Mouse (Mus musculus) ovary, postnatal 36 days (tissue): Measurements from ENCODE around the gene Zfp385b.
A peak's percentile ranks its signal among the peaks of the same experiment; 100 is the strongest.

Source experiments
- DNase-seq: peaks from one replicate; pipeline ENCODE4 v3.0.0; 2022; ENCODE audit warnings: low spot score, mixed read lengths

The Zfp385b gene

DNA sequence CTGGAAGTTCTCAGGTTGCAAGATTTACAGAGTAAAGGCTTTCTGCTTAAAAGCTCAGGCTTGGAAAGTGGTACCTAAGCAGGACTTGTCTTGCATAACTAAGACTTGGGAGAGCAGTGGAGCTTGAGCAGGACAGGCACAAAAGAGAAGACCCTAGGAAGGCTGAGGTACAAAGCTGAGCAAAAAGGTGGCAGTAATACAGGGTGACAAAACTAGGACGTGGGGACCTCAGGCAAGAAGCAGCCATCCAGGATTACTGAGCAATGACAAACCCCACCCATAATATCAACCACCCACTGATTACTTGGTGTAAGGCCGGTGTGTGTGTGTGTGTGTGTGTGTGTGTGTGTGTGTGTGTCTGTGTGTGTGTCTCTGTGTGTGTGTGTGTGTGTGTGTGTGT is 114.0 kb downstream of the Zfp385b start:
- DNase-seq: no peak

DNA sequence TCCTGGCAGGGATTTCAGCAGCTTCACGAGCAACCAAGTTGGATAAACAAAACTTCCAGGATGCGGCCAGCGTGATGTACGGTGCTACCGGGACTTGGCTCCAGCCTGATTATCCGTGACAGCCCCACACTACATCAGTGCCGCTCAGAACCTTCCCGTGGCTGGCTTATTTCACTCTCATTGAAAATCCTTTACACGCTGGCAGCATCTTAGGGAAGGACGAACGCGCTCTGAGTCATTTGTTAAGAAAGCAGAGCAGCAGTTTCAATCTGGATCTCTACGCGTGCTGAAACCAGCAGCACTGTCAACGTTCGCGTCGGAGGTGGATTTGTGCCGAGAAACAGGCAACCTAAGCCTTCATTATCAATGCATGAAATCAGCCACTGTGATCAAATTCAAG is 116.4 kb downstream of the Zfp385b start:
- DNase-seq: peak; percentile 17

DNA sequence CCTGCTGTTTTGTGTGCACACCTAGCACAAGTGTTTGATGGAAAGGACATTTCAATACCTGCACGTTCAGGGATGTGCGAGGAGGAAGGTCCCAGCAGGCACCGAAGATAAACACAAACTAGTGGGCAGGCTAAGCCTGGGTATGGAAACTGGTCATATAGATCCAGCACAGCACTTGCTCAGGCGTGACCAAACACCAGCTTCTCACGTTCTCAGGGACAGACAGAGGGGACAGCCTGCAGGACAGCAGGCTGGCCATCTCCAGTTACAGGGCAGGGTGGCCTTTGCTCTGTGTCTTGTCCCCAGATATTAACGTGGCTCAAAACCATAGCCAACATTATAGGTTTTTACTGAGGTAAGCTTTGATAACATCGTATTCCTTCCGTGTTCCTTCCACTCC is 128.3 kb downstream of the Zfp385b start:
- DNase-seq: no peak

DNA sequence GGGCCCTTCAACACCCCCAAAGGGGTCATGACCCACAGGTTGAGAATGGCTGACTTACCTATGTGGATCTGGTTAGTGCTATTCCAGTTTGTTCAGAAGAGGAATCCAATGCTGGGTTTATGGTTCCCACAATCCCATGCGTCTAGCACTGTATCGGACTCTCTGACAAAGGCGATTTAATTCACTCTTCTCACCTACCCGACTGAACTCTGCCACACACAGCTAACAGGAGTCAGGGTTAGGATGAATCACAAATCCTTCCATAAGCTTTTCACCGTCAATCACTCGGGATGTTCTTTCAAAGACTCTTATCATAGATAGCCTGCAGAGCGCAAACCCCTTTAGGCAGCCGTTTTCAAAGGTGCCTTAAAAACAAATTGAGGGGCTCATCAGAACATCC is 129.1 kb downstream of the Zfp385b start:
- DNase-seq: no peak

DNA sequence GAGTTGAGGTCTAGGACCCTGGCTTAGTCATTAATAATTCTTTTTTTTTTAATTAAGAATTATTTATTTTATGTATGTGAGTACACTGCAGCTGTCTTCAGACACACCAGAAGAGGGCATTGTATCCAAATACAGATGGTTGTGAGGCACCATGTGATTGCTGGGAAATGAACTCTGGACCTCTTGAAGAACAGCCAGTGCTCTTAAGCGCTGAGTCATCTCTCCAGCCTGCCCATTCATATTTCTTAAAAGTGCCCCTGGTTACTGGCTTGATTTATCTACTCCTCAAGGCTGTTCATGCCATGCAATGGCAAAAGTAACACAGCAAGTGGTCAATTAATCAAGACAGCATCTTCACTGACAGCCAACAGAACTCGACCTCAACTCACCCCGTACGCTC is 130.8 kb downstream of the Zfp385b start:
- no peak for DNase-seq

DNA sequence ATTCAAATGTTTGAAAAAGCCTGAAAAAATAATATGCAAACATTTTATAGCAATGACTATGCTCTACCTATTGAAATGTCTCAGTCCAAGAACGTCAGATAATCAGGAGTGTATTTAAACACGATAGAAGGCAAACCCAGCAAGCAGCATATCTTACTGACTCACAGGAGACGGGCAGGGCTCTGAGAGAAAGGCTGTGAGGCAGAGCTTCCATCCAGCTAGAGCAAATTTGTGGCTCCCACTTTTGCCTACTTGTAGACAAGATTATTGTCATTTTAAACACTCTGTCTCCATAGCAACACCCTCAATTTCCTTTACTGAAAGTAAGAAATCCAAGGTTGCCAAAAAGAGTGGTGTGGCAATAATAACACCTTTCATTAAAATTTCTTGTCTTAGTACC is 135.4 kb downstream of the Zfp385b start:
- DNase-seq: no peak

DNA sequence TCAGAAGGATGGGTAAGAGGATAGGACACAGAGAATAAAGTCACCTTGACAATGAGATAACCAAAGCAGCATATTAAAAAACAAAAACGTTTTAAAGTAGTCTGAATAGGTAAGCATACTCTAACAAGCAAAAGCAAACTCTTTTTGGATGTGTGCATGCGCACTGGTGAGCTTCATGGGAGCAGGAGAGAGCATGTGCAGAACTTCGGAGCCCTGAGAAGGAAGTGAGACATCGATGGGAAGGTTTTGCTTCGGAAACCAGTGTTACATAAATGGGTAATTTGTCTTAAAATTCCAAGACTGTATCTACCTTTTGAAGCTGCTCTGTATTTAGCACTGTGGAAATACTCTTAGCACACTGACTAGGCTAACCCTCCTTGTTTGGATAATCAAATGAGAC is 137.2 kb downstream of the Zfp385b start:
- DNase-seq: no peak

DNA sequence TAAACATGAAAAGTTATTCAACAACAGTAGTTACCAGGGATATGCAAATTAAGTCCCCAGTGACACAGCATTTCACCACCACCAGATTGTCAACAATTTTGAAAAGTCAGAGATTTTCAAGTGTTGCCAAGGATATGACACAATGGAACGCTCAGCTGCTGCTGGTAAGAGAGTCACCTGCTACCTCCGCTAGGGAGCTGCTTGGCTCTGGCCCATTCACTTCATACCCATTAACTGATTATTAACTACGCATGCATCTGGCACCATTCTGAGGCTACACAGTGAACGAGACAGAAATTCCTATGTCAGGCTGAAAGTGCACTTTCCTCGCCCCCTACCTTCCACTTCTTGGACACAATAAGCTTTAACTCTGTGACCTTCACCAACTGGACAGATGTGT is 137.7 kb downstream of the Zfp385b start:
- no peak for DNase-seq

DNA sequence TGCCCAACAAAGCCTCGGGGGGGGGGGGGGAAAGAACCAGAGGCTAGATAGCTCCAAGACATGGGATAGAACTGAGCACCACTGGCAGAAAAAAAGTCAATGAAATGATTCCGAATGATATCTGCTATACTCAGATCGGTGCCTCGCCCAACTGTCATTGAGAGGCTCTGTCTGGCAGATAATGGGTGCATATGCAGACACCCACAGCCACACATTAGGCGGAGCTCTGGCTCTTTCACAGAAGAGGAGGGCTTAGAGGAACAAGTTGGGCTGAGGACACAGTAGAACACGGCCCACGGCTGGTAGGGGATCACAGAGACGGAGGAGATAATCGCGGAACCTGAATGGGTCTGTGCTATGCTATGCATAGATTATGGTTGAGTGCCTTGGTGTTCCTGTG is 145.7 kb downstream of the Zfp385b start:
- DNase-seq: no peak

DNA sequence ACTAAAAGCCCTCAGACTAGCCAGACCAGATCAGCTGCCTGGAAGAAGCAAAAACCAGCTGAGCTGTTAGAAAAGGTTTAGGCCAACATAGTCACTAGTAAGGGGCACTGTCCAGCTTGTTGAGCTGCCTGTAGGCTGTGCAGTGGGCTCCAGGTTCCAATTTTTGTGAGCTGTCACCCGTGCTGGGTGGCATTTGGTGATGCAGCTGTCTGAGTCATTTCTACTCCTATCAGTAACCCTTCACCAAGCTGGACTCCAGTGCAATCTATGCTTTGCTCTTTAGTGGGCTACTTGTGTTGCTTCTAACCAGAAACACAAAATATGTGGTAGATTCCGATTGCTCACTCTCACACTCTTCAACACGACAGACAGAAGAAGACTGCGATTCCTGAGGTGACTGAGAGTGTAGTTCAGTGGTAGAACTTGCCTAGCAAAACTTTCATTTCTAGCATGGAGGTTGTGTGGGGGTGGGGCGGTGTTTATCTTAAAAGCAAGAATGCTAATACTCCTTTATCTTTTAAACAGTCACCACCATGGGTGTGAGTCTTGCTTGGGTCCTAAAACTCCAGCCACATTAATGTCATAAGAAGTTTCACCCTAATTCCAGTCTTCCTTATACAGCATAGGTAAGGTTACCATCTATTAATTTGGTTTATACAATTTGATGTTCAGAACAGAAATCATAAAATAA is 147.1 kb downstream of the Zfp385b start:
- no peak for DNase-seq

DNA sequence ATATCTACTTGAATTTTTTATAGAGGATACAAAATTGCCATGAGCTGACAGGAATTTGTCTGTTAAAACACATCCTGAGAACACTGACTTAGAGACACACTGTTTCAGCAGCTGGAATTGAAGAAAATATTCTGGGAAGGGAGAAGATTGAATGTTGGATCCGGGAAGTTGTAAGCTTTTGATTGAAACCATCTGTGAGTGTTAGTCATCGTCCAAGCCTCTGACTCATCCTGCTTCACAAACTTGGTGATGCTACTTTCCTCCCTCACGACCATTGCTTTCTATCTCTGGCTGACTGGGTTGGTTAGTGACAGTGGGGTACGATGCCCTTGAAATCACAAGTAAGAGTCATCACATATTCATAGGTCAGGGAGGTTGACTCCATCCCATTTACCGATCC is 157.3 kb downstream of the Zfp385b start:
- no peak for DNase-seq

DNA sequence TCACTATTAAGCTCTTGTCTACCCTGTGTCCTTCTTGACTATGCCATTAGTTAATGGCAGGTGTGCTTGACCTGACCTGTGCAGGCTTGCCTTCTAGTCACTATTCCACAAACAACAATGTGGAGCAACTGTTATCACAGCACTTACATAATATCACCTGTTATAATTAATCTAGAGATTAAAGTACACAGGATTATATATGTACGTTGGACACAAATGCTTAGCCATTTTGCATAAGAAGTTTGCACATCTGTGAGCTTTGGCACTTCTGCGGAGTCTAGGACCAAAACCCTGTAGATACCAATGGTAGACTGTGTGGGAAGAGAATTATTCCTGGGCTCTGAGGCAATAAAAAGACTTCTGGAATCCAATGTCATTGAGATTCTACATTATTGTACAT is 165.8 kb downstream of the Zfp385b start:
- no peak for DNase-seq

DNA sequence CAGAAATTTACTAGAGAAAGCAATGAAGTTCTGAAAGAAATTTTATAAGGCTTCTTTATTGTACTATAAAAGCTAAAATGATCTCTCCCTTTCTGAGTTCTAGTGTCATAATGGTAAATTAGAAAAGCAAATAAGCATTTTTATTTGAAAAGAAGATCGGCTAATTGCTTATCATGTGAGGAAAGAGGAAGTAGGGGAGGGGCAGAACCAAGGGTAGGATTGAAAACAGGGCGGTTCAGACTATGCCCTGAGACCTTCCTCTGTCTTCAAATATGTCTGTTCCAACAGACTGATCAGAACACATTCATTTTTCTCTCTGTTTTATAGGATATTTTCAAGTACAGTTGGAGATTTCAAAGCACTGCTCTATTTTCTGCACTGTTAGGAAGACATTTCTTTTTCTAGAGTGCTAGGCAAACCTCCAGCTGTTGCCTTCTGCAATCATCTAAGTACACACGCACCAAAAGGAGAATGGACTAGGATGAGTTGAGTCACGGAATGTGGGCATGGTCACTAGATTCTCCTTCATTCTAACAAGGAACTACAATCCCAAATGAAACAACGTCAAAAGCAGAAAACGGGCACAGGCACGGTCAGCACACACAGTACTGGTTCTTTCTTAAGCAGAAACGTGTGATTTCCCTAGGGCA is 177.8 kb downstream of the Zfp385b start:
- no peak for DNase-seq

DNA sequence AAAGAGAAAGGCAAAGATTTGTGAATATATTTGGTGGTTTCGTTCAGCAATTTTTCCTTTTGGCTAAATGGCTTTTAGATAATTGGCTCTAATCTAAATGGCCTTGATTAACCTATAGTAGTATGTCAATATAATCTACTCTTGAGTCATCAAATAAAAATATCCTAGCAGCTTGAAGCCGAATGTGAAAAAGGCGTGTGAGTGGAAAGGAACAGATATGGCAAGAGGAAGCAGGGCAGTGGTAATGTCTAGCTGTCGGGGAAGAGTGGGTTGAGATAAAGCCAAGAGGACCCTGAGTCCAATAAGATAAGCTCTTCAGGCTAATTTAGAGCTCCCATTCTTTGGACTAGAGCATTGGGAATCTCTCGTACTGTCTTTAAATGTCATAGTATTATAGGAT is 179.4 kb downstream of the Zfp385b start:
- no peak for DNase-seq

DNA sequence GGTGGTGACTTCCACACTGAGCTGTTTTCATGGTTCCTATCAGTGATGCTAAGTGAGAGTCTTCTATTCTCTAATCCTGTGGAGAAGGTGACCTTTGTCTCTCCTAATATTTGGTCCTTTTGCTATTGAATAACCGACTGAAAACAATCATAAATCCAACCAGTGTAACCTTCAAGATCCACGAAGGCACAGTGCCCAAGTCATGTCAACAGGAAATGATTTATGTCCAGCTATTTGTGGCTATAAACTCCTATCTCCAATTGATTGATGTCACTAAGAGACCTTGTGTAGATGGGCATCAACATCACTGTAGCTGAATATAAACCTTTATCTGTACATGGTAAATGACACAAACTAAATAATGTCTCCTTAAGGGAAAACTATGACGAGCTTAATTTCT is 187.8 kb downstream of the Zfp385b start:
- DNase-seq: no peak

DNA sequence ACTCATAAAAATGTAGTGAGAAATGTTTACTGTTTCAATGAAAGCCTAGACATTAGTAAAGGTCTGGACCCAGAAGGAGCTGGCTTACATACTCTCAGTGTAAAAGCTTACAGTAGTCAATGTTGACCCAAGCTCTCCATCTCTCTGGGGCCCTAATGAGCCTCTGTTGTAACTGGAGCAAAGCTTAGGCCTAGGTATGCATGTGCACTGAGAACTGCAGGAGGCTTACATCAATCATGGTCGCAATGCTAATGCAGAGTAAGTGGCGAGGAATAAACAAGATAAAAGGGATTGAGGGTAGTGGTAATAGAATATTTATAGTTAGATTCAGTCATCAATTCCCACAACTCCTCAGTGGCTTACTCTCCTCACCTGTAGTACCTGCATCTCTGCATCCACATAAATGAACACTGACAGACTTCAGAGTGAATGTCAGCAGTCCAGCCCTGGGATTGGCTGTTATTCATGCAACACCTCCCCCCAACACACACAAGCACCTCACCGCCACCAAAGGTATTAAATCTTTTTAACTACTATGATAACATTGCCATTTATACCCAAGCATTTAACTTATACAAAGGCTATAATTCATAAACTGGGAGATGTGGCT is 191.7 kb downstream of the Zfp385b start:
- DNase-seq: no peak

DNA sequence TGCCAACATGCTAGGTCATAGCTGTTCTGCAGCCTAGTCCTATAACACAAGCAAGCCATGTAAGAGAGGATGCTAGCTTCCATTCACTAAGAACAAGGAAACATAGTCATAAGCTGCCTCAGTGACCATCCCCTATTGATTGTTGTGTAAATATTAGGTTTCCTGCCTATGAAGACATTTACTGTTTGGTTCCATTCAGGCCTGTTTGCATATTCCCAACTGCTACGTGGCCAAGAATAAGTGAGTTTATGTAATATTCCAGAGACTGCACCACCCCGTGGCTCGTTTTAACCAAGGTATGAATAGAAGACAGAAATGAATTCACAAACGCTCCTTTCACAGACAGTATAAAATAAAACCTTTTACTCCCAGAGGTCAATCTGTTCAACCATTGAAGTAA is 200.8 kb downstream of the Zfp385b start:
- no peak for DNase-seq

DNA sequence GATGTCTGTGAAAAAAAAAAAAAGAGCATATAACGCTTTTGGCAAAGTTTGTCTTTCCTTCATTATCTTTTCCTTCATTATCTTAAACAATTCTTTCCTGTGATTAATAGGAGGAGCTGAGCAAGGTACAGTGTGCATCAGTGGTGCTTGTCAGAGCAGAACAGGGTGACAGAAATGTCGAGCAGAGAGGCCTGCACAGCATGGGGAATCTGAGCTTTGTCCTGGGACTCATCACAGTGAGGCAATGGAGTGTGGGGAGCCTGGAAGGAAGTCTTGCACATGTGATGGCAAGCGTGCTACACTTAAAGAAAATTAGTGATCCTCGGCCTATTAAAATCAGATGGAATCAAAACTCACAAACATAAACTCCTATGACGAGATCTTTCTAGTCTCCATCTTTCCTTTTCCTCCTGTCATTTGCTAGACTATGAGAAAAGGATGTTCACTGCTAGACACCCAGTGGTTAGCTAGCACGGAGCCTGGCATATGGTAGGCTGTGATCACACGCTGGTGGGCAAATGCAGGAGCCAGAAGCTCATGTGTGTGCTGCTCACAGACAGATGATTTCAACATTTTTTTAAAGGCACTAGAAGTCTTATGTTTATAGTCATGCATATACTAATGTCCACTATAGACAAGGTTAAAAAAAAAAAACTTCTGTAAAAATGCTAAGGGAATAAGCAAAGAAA is 209.0 kb downstream of the Zfp385b start:
- no peak for DNase-seq

DNA sequence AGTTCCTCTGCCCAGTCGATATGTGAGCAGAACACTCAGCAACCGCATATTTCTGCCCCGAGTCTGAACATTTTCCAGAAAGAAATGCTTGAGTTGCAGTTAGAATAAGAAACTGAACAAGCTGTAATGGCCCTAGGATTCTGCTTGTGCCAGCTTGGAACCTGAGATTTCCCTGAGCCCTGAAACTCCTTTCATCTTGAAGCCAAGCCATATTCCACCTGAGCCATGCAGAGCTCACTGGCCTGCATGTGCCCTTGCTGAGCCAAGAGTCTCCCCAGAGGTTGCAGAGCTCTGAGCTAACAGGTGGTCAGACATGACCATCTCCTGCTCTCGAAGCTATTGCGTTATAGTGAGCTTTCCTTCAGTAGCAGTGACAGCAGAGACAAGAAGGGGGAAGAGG is 210.0 kb downstream of the Zfp385b start:
- no peak for DNase-seq

DNA sequence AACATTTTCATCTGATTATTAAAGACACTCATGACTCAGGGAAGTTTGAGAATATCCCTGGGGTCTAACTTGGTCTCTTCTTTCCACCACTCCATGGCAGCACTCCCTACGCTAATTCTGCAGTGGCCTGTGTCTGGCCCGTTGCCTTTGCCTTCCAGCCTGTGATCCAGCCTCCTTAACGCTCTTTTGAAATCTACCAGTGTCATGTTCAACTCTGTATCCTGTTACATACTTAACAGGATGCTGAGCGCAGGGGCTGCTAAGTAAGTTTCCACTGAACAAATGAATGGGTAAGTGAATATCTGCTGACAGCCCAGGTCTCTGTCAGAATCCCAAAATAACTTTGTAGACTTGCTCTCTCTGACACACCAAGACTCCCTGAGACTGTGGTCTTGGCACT is 210.8 kb downstream of the Zfp385b start:
- DNase-seq: no peak

DNA sequence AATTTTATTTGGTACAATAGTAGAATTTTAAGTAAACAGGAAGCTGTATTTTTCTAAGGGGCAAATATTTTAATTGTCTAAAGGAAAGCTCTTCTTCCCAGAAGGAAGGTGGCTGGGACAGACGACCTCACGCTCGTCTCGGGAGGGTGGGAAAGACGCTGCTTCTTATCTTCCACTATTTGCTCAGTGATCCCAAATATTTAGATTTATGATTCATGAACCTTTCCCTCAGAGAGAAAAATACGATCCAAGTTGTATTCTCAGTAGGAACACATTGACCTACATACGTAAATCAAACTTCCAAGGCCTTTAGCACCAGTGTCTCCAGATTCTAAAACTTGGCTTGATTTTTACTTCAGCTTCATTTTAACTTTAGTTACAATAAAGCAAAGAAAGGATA is 226.0 kb downstream of the Zfp385b start:
- peak; percentile 8 for DNase-seq

DNA sequence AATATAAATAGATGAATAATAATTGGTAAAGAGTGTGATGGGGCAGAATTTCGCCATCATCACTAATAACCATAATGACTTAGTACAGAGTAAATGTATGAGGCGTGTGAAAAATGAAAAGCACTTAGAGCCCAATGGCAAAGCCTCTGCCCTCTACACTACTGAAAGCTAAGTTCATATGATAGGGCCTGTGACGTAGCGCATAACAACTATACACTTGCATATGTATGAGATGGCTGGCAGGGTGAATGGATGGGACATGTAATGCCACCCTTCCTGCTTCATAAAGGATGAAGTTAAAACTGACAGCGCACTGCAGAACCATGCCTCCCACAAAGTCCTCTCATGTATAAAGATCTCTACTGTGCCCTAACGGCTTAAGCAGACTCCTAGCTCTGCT is 226.9 kb downstream of the Zfp385b start:
- no peak for DNase-seq

DNA sequence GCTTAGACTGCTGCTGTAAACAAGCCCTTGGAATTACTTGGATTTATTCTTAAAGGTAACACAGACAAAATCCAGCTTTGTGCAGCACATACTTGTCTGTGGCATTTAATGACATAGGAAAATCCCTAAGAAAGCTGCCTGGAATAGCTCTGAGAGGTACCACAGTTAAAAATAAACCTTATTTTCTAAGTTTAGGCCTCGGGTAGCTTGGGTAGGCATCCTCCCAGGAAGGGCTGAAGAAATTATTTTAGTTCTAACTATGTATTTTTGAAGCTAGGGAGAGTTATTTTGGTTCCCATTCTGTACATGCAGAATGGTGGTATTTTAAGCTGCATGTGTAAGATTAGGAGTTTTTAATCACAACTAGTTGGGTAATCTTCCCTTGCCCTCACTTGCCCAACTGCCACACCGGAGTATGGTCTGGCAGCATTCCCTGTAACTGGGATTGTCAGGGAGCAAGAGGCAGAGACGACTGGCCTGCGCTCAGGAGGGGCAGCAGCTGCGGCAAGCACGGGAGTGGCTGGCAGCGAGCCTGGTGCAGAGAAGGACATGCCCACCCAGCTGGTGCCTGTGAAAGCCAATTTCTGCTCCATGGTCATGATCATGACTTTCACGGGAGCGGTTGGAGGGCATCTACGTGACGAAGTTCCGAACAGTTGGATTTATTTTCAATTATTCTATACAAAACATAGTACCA is 230.1 kb downstream of the Zfp385b start:
- peak; percentile 65 for DNase-seq
